In the genomic region with DNA sequence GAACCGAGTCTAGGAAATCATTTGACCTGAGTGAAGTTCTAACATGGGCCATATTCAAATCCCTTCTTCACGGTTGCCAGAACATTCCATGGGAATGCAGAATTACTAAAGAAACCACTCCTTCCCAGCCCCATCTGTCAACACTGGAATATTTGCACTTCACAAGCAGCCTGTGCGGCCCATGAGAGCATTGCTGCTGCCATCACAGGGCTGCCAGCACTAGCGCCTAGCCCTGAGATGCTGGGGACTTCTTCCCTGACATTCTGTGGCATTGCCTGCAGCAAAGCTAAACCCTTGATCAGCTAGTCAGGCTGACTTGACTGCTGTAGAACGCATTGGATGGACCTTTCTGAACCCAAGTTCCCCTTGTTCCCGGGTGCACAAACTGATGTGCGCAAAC, we compare ENCODE assay signal across 11 mouse cellular contexts.
"Had no signal": no experiment of that assay in that cellular context is flagged by ENCODE, and none has a peak within 500 bp of the region (broad histone marks: within the 10 kb centered on the region; RNA-seq: fewer than 3 reads in every experiment).

No protein-coding gene starts in this region.

- H3K27me3 ChIP-seq: intestine, embryonic 15.5 days; kidney, embryonic 15.5 days; limb, embryonic 15.5 days; liver, embryonic 12.5 days had no signal

- H3K36me3 ChIP-seq: intestine, embryonic 15.5 days; kidney, embryonic 15.5 days; limb, embryonic 15.5 days; liver, embryonic 12.5 days had no signal

- H3K27ac ChIP-seq: intestine, embryonic 15.5 days; kidney, embryonic 15.5 days; limb, embryonic 15.5 days; liver, embryonic 12.5 days had no signal

- H3K9ac ChIP-seq: intestine, embryonic 15.5 days; kidney, embryonic 15.5 days; limb, embryonic 15.5 days; liver, embryonic 12.5 days had no signal

- H3K9me3 ChIP-seq: intestine, embryonic 15.5 days; kidney, embryonic 15.5 days; limb, embryonic 15.5 days; liver, embryonic 12.5 days had no signal

- ATAC-seq: intestine, embryonic 15.5 days; liver, embryonic 12.5 days had no signal

- DNase-seq: kidney, adult 2 months; kidney, postnatal 14 days; layer of hippocampus, adult 9-11 months; layer of hippocampus, postnatal 36 days; spleen, adult 18-20 months; thymus, adult 18-20 months; thymus, postnatal 14 days had no signal

- H3K4me2 ChIP-seq: intestine, embryonic 15.5 days; kidney, embryonic 15.5 days; limb, embryonic 15.5 days; liver, embryonic 12.5 days had no signal

- H3K4me1 ChIP-seq: intestine, embryonic 15.5 days; kidney, embryonic 15.5 days; limb, embryonic 15.5 days; liver, embryonic 12.5 days had no signal

- H3K4me3 ChIP-seq: intestine, embryonic 15.5 days; kidney, embryonic 15.5 days; limb, embryonic 15.5 days; liver, embryonic 12.5 days had no signal
